Mouse (Mus musculus): ENCODE data around the gene Zfand3.
A peak's percentile ranks its signal among the peaks of the same experiment; 100 is the strongest.

Zfand3 gene

DNA sequence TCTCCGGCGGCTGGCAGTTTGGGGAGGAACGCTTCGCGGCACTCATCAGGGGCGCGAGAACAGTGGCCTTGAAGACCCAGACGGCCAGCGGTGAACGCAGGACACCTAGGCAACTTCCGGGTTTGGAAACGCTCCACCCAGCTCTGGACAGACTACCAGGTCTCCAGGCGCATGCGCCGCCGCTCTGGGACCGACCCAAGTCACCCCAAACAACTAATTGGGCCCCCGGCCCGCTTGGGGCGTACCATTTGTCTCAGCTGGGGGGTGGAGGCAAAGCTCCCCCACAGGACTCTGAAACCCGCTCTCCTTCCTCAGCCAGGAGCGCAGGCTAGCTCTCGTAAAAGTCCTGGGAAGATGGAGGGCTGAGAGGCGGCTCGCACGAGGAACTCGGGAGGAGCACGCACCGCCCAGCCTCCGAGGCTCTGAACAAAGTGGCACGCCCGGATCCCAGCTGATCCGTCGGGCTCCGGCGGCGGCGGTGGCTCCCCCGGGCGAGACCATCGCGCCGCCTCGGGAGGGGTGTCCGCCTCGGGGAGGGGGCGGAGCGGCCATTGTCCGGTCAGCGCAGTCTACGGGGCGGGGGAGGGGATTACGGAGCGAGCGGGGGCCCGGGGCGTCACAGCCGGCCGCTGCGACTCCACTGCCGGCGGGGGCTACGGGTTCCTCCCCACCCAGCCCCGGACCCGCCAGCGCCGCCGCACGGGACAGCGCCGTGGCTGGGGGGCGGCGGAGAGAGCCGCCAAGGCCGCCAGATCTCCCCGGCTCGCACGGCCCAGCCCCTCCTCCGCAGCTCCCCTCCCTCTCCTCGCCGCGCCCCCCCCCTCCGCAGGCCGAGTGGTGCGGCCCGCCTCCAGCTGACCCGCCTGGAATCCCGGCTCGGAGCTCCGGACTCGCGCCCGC lies at the start of gene Zfand3:
TSS of gene Zfand3 (plus strand) at position 531 of the 900 bp plus-strand sequence.
- peak; percentile 91 for DNase-seq (ENCODE audit: low read depth)

DNA sequence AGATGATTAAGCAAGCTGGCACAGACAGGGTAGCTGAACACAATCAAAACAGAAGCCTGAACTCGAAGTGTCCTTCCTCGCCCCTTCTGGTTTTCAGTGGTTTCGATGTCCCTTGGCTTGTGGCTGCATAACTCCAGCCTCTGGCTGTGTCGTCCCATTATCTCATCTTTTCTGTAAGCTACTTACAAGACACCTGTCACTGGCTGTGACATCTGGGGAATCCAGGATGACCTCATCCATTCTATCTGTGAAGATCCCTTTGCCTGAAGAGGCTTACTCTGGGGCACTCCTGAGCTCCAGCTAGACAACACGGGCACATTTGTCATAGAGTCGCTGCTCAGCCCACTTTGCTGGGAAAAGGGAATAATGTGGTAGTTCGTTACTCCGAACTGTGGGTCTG lies 48.7 kb upstream of the Zfand3 start:
- no peak for DNase-seq (ENCODE audit: low read depth)

DNA sequence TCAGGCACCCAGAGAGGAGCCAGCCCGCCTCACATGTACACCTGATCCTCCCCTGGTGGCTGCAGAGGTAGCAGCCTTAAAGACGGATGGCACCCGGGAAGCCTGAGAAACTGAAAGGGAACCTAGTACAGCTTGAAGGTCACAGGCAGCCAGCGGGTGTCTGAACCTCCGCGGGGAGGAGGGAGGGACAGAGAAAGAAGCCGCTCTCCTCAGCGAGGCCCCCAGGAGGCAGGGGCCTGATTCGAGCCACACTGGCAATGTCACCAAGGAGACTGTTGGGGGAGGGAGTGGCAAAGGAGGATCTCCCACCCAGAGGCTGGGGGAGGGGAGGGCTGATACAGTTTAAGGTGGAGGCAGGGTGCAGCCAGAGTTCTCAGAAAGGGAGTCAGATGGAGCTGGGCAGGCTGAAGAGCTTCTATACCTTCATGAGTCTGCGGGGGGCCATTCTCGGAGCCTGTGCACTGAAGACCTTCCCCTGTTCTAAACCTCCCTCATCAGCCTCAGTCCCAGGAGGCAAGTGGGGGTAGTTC lies 40.7 kb upstream of the Zfand3 start:
- DNase-seq (ENCODE audit: low read depth), result no peak

DNA sequence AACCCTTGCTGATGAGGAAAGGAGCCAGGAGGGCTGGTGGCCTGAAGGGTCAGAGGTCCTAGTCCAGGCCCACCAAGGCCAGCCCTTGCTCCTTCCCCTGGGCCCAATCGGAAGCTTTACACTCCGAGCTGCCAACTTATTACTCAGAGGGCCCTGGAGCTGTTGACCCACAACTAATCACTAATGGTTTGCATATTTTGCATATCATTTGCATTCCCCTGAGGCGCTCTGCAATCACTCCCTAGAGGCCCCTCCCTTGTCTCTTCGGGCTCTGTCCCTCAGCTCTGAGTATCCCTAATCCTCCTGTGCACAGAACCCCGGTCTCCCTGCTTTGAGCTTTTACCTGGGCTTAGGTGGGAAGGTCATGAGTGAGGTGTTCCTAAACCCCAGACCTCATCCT lies 39.0 kb upstream of the Zfand3 start:
- DNase-seq (ENCODE audit: low read depth), result no peak

DNA sequence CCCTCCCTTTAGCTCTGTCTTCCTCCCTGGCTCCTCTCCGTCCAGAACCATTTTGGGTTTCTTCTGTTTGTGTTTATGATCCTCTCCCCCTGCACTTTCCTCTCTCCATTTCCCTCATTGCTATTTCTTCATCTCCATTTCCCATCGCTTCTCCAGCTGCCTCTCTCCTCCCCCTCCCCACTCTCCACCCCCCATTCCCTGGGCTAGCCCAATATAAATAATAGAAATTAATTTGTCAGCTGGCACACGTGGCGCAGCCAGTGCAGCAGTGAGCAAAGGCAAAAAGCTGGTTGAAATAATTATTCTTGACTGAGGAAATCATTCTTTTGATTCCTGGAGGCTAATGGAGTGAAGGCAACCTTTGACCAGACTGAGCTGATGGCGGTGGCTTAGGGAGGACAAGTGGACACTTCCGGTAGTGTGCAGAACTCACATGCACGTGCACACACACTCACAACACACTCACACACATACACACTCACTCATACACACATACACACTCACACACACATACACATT lies 34.4 kb upstream of the Zfand3 start, which contains the start of gene Mdga1:
TSS of gene Mdga1 (minus strand) at position 51 of the 519 bp plus-strand sequence.
- no peak for DNase-seq (ENCODE audit: low read depth)

DNA sequence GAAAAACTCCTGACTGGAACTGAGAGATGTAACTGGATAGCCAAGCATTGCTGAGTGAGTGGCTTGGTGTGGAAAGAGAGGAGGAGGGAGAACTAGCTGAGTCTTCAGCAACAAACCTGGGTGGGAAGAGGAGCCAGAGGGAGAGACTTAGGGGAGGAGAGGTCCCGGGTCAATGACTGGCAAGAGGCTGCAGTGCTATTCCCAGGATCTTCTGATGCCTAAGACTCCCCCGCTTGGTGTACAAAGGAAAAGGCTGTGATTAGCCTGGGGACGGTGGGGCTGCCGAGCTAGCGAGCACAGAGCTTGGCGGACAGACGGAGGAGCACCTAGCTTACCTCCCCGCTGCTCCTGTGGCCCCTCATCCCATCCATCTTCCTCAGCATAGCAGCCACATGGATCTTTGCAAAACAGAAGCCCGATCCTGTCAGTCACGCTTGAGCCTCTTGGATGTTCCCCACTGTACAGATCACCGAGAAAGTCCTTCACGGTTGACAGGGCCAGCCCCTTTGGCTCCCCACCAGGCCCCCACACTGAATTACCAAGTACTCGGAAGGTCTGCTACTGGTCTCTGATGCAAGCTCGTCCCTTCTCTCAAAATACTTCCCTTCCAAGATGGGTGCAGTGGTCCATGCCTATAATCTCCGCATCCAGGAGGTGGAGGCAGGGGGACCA lies 32.6 kb upstream of the Zfand3 start:
- no peak for DNase-seq (ENCODE audit: low read depth)

DNA sequence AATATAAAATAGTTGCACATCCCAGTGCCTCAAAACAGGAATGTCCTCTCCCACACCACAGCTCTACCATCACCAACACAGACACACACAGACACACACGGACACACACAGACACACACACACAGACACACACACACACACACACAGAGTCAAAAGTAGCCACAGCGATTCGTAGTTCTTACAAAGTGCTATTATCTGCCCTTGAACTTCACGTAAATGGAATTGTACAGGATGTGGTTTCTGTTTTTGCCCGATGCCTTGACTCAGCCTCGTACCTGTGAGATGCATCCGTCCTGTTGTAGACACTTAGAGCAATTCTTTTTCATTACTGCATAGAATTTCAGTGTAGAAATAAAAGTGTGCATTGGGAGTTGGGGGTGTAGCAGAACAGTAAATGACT lies 31.3 kb upstream of the Zfand3 start:
- DNase-seq (ENCODE audit: low read depth), result no peak

DNA sequence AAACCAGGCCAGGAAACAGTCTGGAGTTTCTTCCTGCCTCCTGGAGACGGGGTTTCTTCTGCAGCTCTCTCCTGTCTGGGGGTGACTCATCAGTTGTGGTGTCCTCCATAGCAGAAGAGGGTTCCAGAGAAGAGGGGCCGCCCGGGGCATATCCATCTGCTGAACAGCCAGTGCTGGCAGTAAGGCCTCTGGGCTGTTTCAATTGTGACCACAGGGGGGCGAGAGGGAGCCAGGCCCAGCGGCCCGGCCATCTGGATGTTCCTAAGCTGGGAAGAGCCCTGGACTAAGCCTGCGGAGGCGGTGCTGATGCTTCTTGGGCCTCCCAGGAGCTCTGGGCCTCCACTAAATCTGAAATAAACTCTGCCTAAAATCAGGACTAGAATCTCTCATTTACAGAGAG lies 28.8 kb upstream of the Zfand3 start:
- peak; percentile 33 for DNase-seq (ENCODE audit: low read depth)

DNA sequence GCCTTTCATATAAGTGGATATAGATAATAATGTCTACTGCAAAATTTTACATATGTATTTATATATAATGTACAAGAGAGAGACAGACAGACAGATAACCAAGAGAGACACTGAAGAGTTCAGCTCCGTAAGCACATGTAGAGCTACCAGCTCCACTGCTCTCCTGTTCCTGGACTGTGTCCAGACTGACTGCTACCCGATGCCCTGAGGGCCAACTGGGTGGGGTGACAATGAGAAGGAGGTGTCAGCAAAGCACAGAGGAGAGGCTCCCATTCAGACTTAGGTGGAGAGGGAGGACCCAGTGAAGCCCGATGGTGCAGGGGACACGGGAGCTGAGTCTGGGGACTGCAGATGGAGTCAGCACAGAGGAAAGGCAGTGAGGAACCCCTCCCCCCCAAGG lies 25.5 kb upstream of the Zfand3 start:
- no peak for DNase-seq (ENCODE audit: low read depth)

DNA sequence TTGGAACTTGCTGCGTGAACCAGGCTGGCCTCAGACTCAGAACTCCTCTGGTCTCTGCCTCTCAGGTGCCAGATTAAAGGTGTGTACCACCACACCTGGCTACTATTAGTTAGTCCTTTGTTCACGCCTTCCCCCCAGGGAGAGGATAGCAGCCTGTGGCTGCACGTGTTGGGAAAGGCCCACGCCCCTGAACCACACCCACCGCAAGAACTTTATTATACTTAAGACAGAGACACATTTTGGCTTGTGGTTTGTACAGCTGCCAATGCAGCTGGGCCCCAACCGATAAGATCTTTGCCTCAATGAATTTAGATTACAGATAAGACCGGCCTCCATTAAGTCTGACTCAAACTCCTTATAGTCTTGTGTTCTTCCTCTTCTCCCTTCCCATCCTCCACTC lies 24.7 kb upstream of the Zfand3 start:
- no peak for DNase-seq (ENCODE audit: low read depth)

DNA sequence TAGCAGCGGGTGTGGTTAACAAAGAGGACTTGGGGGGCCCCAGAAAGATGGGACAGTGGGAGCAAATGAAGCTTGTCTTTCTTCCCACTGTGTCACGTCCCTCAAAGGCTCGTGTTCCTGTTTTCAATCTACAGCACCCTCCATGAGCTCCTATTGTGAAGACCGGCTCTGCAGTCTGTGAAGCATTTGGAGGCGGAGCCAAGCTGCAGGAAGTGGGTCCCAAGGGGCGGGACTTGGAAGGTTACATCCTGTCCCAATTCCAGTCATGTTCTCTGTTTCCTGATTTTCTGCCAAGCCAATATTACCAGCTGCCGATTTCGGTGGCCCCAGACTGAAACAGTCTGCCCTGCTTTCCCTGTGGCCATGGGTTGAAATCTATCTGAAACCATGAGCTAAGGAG lies 23.0 kb upstream of the Zfand3 start:
- DNase-seq (ENCODE audit: low read depth), result no peak

DNA sequence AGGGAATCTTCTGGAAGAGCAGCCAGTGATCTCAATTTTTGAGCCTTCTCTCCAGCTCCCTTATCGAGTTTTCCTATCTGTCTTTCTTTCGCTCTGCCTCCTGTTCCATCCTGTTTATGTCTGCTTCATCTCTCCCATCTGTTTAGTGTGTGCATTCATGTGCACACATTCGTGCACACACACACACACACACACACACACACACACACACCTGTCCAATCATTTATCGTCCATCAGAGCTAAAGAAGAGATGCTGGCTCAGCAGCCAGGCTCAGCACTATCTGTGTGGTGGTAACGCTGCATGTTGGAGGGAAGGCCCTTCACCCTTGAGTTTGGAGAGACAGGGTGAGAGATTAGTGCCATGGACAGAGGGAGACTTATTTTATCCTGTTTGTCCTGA lies 21.3 kb upstream of the Zfand3 start:
- DNase-seq (ENCODE audit: low read depth), result no peak

DNA sequence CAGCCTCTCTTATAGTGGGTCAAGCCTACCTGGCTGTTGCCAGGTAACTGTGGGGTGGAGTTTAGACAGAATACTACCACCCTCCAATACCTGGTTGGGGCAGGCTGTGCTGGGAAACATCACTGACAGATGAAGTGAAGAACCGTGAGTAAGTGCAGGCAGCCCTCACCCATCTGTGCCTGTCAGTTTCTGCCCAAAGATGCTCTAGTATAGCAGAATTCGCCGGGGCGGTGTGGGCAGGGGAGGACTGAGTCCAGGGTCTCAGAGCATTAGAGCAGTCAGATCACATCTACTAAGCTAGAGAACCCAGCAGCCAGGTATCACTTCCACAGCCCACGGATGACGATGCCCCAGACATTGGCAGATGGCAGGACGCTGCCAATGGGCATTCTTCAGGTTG lies 19.6 kb upstream of the Zfand3 start:
- no peak for DNase-seq (ENCODE audit: low read depth)

DNA sequence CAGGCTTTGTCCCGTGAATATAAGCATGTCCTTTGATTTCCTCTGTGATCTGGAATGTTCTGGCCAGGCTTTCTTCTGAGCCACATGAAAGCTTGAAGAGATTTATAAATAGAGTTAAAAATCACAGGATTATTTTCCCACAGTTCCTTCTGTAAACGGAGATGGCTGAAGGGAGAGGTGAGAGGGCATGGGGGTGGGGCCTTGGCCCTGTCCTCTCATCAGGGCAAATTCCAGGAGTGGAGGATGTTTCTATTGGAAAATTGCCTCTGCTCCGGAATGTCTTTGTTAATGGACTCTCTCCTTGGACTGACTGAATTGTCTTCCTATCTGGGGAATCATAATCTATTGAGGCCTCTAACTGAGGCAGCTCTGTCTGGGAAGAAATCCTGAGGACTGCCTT lies 19.0 kb upstream of the Zfand3 start:
- no peak for DNase-seq (ENCODE audit: low read depth)

DNA sequence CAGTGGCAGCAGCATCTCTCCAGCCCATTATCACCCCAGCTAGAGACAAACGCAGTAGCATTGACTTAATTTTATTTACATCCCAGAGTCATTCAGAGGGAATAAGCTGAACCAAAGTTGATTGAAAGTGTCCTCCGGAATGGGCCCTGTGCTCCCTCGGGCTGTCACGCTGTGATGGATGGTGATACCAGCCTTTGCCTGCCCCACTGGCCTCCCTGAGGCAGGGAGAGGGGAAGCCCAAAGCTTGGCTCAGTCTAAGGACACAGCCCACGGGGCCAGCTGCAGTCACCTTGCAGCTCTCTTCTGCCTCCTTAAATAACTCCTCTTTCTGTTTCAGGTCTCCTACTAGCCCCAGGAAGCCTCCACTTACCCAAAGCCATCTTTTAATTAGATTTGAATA lies 16.4 kb upstream of the Zfand3 start:
- no peak for DNase-seq (ENCODE audit: low read depth)

DNA sequence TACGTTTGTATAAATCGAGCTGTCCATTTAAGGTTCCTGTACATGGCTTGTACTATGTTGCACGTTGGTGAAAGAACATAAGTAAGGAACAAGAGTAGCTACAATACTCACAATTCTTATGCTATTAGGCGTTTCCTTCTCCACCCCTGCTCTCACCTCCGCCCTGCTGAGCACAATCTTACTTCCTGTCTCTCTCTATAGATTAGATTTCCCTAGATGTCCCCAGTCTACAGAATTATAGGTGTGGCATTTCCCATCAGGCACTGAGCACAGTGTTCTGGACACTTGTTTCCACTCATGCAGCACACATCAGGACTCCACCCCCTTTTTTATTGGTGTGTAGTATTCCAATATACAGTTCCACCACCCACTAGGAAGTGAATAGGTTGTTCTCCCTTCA lies 14.9 kb upstream of the Zfand3 start:
- no peak for DNase-seq (ENCODE audit: low read depth)

DNA sequence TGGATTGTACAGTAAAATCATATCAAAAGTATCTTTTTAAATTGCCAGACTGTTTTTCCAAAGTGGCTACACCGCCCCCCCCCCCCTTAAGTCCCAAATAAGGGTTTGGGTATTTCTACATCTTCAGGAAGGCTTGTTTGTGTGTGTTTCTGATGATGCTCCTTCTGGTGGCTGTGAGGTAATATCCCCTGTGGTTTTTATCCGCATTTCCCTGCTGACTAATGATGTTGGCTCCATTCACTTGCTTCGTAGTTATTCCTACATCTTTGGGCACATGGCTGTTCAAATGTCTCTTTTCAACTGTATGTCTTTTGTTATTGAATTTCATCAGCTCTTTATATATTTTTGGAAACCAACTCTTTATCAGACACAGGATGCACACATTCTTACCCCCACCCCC lies 14.4 kb upstream of the Zfand3 start:
- no peak for DNase-seq (ENCODE audit: low read depth)

DNA sequence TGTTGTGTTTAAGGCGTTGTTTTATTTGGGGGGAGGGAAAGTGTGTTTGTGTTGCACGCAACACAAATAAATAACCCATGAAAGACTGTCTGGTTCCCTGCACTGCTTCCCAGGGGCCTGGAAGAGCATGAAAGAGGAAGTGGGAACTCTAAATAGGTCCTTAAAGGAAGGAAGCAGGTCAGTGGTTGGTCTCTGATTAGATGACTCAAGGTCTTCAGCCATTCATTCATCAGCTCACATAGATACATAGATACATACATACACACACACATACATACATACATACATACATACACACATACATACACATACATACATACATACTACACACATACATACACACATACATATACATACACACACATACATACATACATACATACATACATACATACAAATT lies 13.7 kb upstream of the Zfand3 start:
- DNase-seq (ENCODE audit: low read depth), result no peak

DNA sequence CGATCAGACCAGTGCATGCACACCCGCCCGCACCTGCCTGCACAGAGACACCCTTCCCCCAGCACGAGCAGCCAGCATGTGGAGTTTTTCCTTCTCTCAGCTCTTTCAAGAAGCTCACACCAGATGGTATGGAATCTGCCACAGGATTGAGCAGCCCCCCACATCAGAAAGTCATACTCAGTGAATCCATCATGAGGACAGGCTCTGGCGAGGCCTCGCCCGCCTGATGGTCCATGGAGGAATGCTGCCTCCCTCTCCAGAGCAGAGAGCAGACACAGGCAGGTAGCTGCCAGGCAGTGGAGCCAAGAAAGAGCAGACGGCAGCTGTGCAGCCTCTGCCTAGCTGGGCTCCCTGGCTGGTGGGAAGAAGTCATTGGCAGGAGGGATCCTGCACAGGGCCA lies 11.0 kb upstream of the Zfand3 start:
- no peak for DNase-seq (ENCODE audit: low read depth)

DNA sequence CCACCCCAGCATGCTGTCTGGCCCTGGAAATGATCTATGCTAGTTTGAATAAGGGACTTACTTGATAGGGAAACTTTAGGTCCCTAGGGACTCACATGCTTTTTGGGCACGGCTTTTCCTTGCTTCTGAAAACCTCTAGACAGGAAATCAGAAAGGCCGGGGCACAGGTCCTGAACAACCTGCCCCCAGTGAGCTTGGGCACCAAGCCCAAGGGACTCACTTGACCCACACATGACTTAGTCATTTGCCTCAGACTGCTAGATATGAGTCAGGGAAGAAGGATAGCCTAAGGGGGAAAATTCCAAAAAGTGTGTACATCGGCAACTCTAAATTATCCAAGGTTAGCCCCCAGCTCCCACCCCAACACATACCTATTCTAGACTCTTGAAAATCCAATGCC lies 10.5 kb upstream of the Zfand3 start:
- DNase-seq (ENCODE audit: low read depth), result no peak

DNA sequence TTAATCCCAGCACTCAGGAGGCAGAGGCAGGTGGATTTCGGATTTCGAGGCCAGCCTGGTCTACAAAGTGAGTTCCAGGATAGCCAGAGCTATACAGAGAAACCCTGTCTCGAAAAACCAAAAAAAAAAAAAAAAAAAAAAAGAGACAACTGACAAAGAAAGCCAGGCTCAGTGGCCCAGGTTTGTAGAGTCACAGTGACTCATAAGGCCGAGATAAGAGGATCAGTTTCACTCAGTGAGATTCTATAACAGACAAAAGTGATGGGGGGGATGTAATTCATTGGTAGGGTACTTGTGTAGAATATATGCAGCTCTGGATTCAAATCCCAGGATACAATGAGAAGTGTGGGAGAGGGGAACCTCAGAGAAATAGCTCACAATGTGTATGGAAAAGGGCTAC lies 10.1 kb upstream of the Zfand3 start:
- no peak for DNase-seq (ENCODE audit: low read depth)

DNA sequence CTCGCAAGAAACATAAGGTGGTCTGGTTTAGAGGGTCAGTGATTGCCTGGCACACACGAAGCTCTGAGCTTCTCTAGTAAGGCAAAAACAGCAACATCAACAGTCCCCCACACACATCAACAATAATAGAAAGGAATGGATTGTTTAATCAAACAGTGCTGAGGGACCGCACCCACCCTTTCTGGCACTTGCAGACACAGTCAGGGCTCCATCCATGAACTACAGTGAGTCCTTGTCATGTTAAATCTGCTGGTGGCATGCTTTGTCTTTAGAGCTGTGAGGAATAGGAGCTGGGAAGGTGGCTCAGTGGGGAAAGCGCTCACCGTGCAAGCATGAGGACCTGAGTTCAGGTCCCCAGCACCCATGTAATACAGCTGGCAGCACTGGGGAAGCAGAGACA lies 8.5 kb upstream of the Zfand3 start:
- no peak for DNase-seq (ENCODE audit: low read depth)

DNA sequence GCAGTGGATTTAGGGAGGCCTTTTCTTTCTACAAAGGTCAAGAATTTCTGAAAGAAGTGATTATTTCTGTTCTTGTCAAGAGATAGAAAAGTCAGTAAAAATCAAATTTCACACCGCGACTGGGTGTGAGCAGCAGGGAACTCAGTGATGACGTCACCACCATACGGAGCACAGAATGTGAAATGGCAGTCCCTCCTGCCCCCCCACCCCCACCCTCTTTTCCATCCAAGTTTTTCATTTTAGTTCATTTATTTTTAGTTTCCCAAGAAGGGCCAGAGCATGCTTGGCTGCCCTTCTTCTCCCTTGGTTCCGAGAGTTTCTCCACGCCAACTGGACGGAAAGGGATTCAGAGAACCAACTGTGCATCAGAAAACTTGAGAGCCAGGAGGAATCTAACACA lies 6.8 kb upstream of the Zfand3 start:
- no peak for DNase-seq (ENCODE audit: low read depth)

Data from c-Kit-positive CD71-positive TER-119-negative erythroid progenitor cells, embryonic 14.5 days (primary cell).